Mouse (Mus musculus) hindbrain, embryonic 14.5 days (tissue): ENCODE data around the gene Olfr1056. TPM values are rescaled to one million over a fixed set of nuclear protein-coding genes. Genes with fewer than 3 reads are reported as not detected.
"Not testable (repeated sequence)": the region's sequence is repeated elsewhere in the genome, so short reads cannot be mapped to it uniquely, and the experiment has no call there.

Source experiments
- ATAC-seq: fragments of 200-750 bp; cut with Nextera tagmentation; 2 replicates; pipeline ENCODE4 v1.8.0; 2017; ENCODE audit warnings: moderate number of reproducible peaks, mild to moderate bottlenecking, moderate TSS enrichment, moderate library complexity; ENCODE audit not compliant: low FRiP score
- DNase-seq: peaks from one replicate; pipeline ENCODE4 v3.0.0-alpha.2; 2015; ENCODE audit warnings: low spot score
- H3K27ac ChIP-seq: fragments of 300-500 bp; sonication (generic); 2 replicates; pipeline ENCODE4 v1.5.1; 2014; ENCODE audit warnings: mild to moderate bottlenecking, moderate library complexity
- H3K27me3 ChIP-seq: fragments of 300-500 bp; sonication (generic); 2 replicates; pipeline ENCODE4 v1.6.1; 2014; ENCODE audit warnings: mild to moderate bottlenecking, low read length, mixed read lengths; ENCODE audit not compliant: control insufficient read depth, insufficient read depth
- H3K36me3 ChIP-seq: fragments of 300-500 bp; sonication (generic); replicated peaks from 2 replicates; pipeline ENCODE4 v1.6.1; 2014; ENCODE audit not compliant: control insufficient read depth, insufficient read depth
- H3K4me1 ChIP-seq: fragments of 300-500 bp; sonication (generic); replicated peaks from 2 replicates; pipeline ENCODE4 v1.6.1; 2014; ENCODE audit warnings: antibody characterized with exemption, low read length, mixed read lengths; ENCODE audit not compliant: control insufficient read depth, insufficient read depth
- H3K4me2 ChIP-seq: fragments of 300-500 bp; sonication (generic); replicated peaks from 2 replicates; pipeline ENCODE4 v1.6.1; 2014; ENCODE audit warnings: mild to moderate bottlenecking, moderate library complexity
- H3K4me3 ChIP-seq: fragments of 300-500 bp; sonication (generic); replicated peaks from 2 replicates; pipeline ENCODE4 v1.5.1; 2014; ENCODE audit warnings: mild to moderate bottlenecking, low read length
- H3K9ac ChIP-seq: fragments of 300-500 bp; sonication (generic); 2 replicates; pipeline ENCODE4 v1.6.1; 2014
- H3K9me3 ChIP-seq: fragments of 300-500 bp; sonication (generic); 2 replicates; pipeline ENCODE4 v1.6.1; 2016; ENCODE audit warnings: low read length; ENCODE audit not compliant: control insufficient read depth
- WGBS: fragments of 180-500 bp; shearing (Covaris S2); extraction: QIAGEN DNeasy Blood & Tissue Kit; methylation state at CpG from one replicate; pipeline ENCODE4 v1.1.7; 2014; 5-methylcytosine and 5-hydroxymethylcytosine counted together
- polyA plus RNA-seq: library from polyadenylated mRNA; unstranded; fragments of >200 nt; fragmentation: Nextera tagmentation; extraction: Ambion mirVana; gene quantifications from 2 replicates; pipeline ENCODE4 v1.2.1, GENCODE M21; 2014

The Olfr1056 gene
- not detected in 2 replicates for polyA plus RNA-seq

GRCm38 (mm10) chr2:86362369-86362768, at the start of gene Olfr1056:
TSS of gene Olfr1056 (minus strand) at chr2:86362469.
- ATAC-seq (no peak), DNase-seq (no peak)
- Histone ChIP-seq H3K4me3 (no peak within 1 kb of the TSS), H3K27ac (no peak within 1 kb of the TSS), H3K4me1 (no peaks in the 10 kb centered on the region), H3K36me3 (no peaks in the 10 kb centered on the region), H3K9me3 (no peaks in the 10 kb centered on the region), H3K4me2 (no peak within 1 kb of the TSS), H3K27me3 (no peaks in the 10 kb centered on the region), H3K9ac (no peak within 1 kb of the TSS)

GRCm38 (mm10) chr2:86395114-86395513, 32.8 kb upstream of the Olfr1056 start:
- Histone ChIP-seq H3K9ac (no peak overlapping the region), H3K4me2 (no peak overlapping the region), H3K27me3 (no peaks in the 10 kb centered on the region), H3K4me3 (no peak overlapping the region), H3K4me1 (no peaks in the 10 kb centered on the region), H3K36me3 (no peaks in the 10 kb centered on the region), H3K9me3 (no peaks in the 10 kb centered on the region), H3K27ac (no peak overlapping the region)
- WGBS = 88% methylated on average over 2 of the region's 2 CpGs
- DNase-seq (no peak), ATAC-seq (0 out of 2 replicates have a peak, but pooled peaks have one; percentile 21)

- H3K4me2 ChIP-seq, H3K4me1 ChIP-seq, ATAC-seq, H3K36me3 ChIP-seq, DNase-seq, H3K9me3 ChIP-seq, H3K27ac ChIP-seq, H3K4me3 ChIP-seq, H3K9ac ChIP-seq, H3K27me3 ChIP-seq: not testable (repeated sequence)
Observed at GRCm38 (mm10) chr2:86388461-86388860, 26.2 kb upstream of the Olfr1056 start, which contains the start of gene Olfr1058. TSS of gene Olfr1058 (minus strand) at chr2:86388561.

- H3K27me3 ChIP-seq = no peaks in the 10 kb centered on the region
- H3K4me2 ChIP-seq = no peak within 1 kb of the TSS
- H3K27ac ChIP-seq = no peak within 1 kb of the TSS
- H3K4me3 ChIP-seq = no peak within 1 kb of the TSS
- no peak for DNase-seq
- H3K36me3 ChIP-seq = no peaks in the 10 kb centered on the region
- H3K9ac ChIP-seq = no peak within 1 kb of the TSS
- H3K4me1 ChIP-seq = no peaks in the 10 kb centered on the region
- no peaks in the 10 kb centered on the region for H3K9me3 ChIP-seq
- no peak for ATAC-seq
Observed at GRCm38 (mm10) chr2:86378293-86378692, 16.0 kb upstream of the Olfr1056 start, which contains the start of gene Olfr1057. TSS of gene Olfr1057 (minus strand) at chr2:86378393.

- 63% methylated on average over 1 of the region's 6 CpGs for WGBS
- not testable (repeated sequence) for H3K27me3 ChIP-seq, H3K4me2 ChIP-seq
Observed at GRCm38 (mm10) chr2:86366342-86366741, 4.1 kb upstream of the Olfr1056 start.

GRCm38 (mm10) chr2:86351751-86352150, 10.5 kb downstream of the Olfr1056 start:
- not testable (repeated sequence) for H3K36me3 ChIP-seq, DNase-seq, H3K9me3 ChIP-seq, H3K4me3 ChIP-seq, H3K9ac ChIP-seq, H3K4me1 ChIP-seq, H3K27me3 ChIP-seq, ATAC-seq, H3K27ac ChIP-seq, H3K4me2 ChIP-seq
- WGBS = 75% methylated on average over 1 of the region's 1 CpGs

More at GRCm38 (mm10) chr2:86366342-86366741, 4.1 kb upstream of the Olfr1056 start:
- not testable (repeated sequence) for H3K4me3 ChIP-seq, H3K27ac ChIP-seq, ATAC-seq, H3K36me3 ChIP-seq, H3K9me3 ChIP-seq, DNase-seq, H3K9ac ChIP-seq, H3K4me1 ChIP-seq

- whole genome bisulfite sequencing = 95% methylated on average over 5 of the region's 5 CpGs
- no peak within 1 kb of the TSS for H3K9ac ChIP-seq
- H3K9me3 ChIP-seq = no peaks in the 10 kb centered on the region
- H3K4me1 ChIP-seq = no peaks in the 10 kb centered on the region
- H3K4me2 ChIP-seq = no peak within 1 kb of the TSS
- H3K27ac ChIP-seq = no peak within 1 kb of the TSS
- DNase-seq = no peak
- no peaks in the 10 kb centered on the region for H3K36me3 ChIP-seq
- no peaks in the 10 kb centered on the region for H3K27me3 ChIP-seq
- H3K4me3 ChIP-seq = no peak within 1 kb of the TSS
- ATAC-seq = no peak
Observed at GRCm38 (mm10) chr2:86350184-86350583, 12.1 kb downstream of the Olfr1056 start, which contains the start of gene Olfr1055. TSS of gene Olfr1055 (minus strand) at chr2:86350284.

- Histone ChIP-seq H3K4me3 (no peak within 1 kb of the TSS), H3K9ac (no peak within 1 kb of the TSS), H3K9me3 (no peaks in the 10 kb centered on the region), H3K4me2 (no peak within 1 kb of the TSS), H3K4me1 (no peaks in the 10 kb centered on the region), H3K36me3 (no peaks in the 10 kb centered on the region), H3K27me3 (no peaks in the 10 kb centered on the region), H3K27ac (no peak within 1 kb of the TSS)
- 81% methylated on average over 3 of the region's 3 CpGs for WGBS
- ATAC-seq (no peak), DNase-seq (no peak)
Observed at GRCm38 (mm10) chr2:86335333-86335732, 26.9 kb downstream of the Olfr1056 start, which contains the start of gene Olfr1054. TSS of gene Olfr1054 (minus strand) at chr2:86335433.

- Histone ChIP-seq H3K4me1 (no peaks in the 10 kb centered on the region), H3K9ac (no peak within 1 kb of the TSS), H3K9me3 (no peaks in the 10 kb centered on the region), H3K36me3 (no peaks in the 10 kb centered on the region), H3K27me3 (no peaks in the 10 kb centered on the region), H3K27ac (no peak within 1 kb of the TSS), H3K4me2 (no peak within 1 kb of the TSS), H3K4me3 (no peak within 1 kb of the TSS)
- DNase-seq (no peak), ATAC-seq (no peak)
- 76% methylated on average over 3 of the region's 3 CpGs for WGBS
Observed at GRCm38 (mm10) chr2:86315184-86315583, 47.1 kb downstream of the Olfr1056 start, which contains the start of gene Olfr1053. TSS of gene Olfr1053 (minus strand) at chr2:86315284.
